Mouse (Mus musculus) heart, postnatal 0 days (tissue): ENCODE data around the gene Guk1.

Source experiments
- CTCF ChIP-seq: IDR thresholded peaks from 2 replicates; pipeline ENCODE4 v1.5.1; 2016; ENCODE audit warnings: antibody characterized with exemption, control low read depth, low read depth
- EP300 ChIP-seq: IDR thresholded peaks from 2 replicates; pipeline ENCODE4 v1.6.1; 2016; ENCODE audit warnings: antibody characterized with exemption, low read depth

DNA sequence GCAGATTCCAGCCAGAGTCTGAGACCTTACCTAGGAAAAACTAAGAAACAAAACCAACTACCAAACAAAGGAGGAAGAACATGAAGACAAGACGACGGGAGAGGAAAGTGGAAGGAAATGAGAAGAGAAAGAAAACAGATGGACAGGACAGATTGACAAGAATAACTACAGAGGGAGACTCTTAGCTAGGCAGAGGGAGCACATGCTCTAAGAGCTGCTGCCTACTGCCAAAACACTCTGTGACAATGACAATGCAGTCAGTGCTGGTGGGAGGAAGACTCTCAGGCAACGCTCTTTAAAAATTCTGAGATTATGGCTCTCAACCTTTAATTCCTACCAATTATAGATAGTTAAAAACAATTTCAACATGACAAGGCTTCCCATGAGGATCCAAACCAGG is 24.9 kb upstream of the Guk1 start:
- TF ChIP-seq EP300 (no peak), CTCF (no peak)
